Mouse (Mus musculus): ENCODE measurements at regions not wholly inside any gene's neighbourhood (a gene's known extent, or its start where the extent isn't known, plus 50 kb on each side); places are given as distances from the start of the nearest gene placed in this dataset.

- Histone ChIP-seq H3K27me3 (ENCODE audit: insufficient read depth, low read length) (no peaks in the 10 kb centered on the region), H3K4me2 (ENCODE audit: low read depth) (no peak overlapping the region), H3K9me3 (ENCODE audit: low read length) (no peaks in the 10 kb centered on the region), H3K4me3 (ENCODE audit: low read depth, low read length) (no peak overlapping the region), H3K36me3 (ENCODE audit: insufficient read depth) (no peaks in the 10 kb centered on the region), H3K27ac (ENCODE audit: low read depth, low read length) (no peak overlapping the region), H3K4me1 (ENCODE audit: insufficient read depth) (no peaks in the 10 kb centered on the region), H3K9ac (no peak overlapping the region)
- 0 out of 2 replicates have a peak, but pooled peaks have one; percentile 29 for ATAC-seq
- 21% methylated on average over 9 of the region's 9 CpGs for WGBS
- no peak for TF ChIP-seq CTCF (IDR thresholded peaks at IDR 0.05; ENCODE audit: low read depth)
- DNase-seq = peak; percentile 49
Observed at GRCm38 (mm10) chr10:56839006-56839495, 461.9 kb downstream of the Gja1 start.

- Histone ChIP-seq H3K9ac (no peak overlapping the region), H3K27me3 (ENCODE audit: insufficient read depth, low read length) (no peaks in the 10 kb centered on the region), H3K4me2 (ENCODE audit: low read depth) (no peak overlapping the region), H3K4me1 (ENCODE audit: insufficient read depth) (no peaks in the 10 kb centered on the region), H3K9me3 (ENCODE audit: low read length) (no peaks in the 10 kb centered on the region), H3K27ac (ENCODE audit: low read depth, low read length) (no peak overlapping the region), H3K4me3 (ENCODE audit: low read depth, low read length) (no peak overlapping the region), H3K36me3 (ENCODE audit: insufficient read depth) (no peaks in the 10 kb centered on the region)
- peak; percentile 19 for DNase-seq
- TF ChIP-seq CTCF (IDR thresholded peaks at IDR 0.05; ENCODE audit: low read depth) = no peak
- WGBS = 20% methylated on average over 2 of the region's 2 CpGs
- peak; percentile 83 for ATAC-seq
Observed at GRCm38 (mm10) chr10:56839545-56839944, 462.4 kb downstream of the Gja1 start.

GRCm38 (mm10) chr10:56840732-56841131, 463.6 kb downstream of the Gja1 start:
- Histone ChIP-seq H3K9ac (no peak overlapping the region), H3K27ac (ENCODE audit: low read depth, low read length) (no peak overlapping the region), H3K9me3 (ENCODE audit: low read length) (no peaks in the 10 kb centered on the region), H3K27me3 (ENCODE audit: insufficient read depth, low read length) (no peaks in the 10 kb centered on the region), H3K4me2 (ENCODE audit: low read depth) (no peak overlapping the region), H3K4me3 (ENCODE audit: low read depth, low read length) (no peak overlapping the region), H3K36me3 (ENCODE audit: insufficient read depth) (no peaks in the 10 kb centered on the region), H3K4me1 (ENCODE audit: insufficient read depth) (no peaks in the 10 kb centered on the region)
- DNase-seq (no peak), ATAC-seq (no peak)
- WGBS = 69% methylated on average over 5 of the region's 5 CpGs
- no peak; the same call in 1 of the 2 replicates for TF ChIP-seq CTCF (IDR thresholded peaks at IDR 0.05; ENCODE audit: low read depth)

GRCm38 (mm10) chr10:56841486-56841885, 464.4 kb downstream of the Gja1 start:
- Histone ChIP-seq H3K9ac (no peak overlapping the region), H3K36me3 (ENCODE audit: insufficient read depth) (no peaks in the 10 kb centered on the region), H3K4me1 (ENCODE audit: insufficient read depth) (no peaks in the 10 kb centered on the region), H3K27me3 (ENCODE audit: insufficient read depth, low read length) (no peaks in the 10 kb centered on the region), H3K27ac (ENCODE audit: low read depth, low read length) (no peak overlapping the region), H3K4me3 (ENCODE audit: low read depth, low read length) (no peak overlapping the region), H3K9me3 (ENCODE audit: low read length) (no peaks in the 10 kb centered on the region), H3K4me2 (ENCODE audit: low read depth) (no peak overlapping the region)
- no peak for TF ChIP-seq CTCF (IDR thresholded peaks at IDR 0.05; ENCODE audit: low read depth)
- DNase-seq (no peak), ATAC-seq (no peak)
- WGBS = 65% methylated on average over 8 of the region's 8 CpGs

GRCm38 (mm10) chr10:56841973-56842372, 464.8 kb downstream of the Gja1 start:
- no peak for DNase-seq
- no peaks in the 10 kb centered on the region for H3K36me3 ChIP-seq (ENCODE audit: insufficient read depth)
- WGBS = 18% methylated on average over 1 of the region's 1 CpGs
- H3K4me3 ChIP-seq (ENCODE audit: low read depth, low read length) = no peak overlapping the region
- no peak overlapping the region for H3K4me2 ChIP-seq (ENCODE audit: low read depth)
- no peaks in the 10 kb centered on the region for H3K27me3 ChIP-seq (ENCODE audit: insufficient read depth, low read length)
- no peak for TF ChIP-seq CTCF (IDR thresholded peaks at IDR 0.05; ENCODE audit: low read depth)
- H3K9ac ChIP-seq = no peak overlapping the region
- ATAC-seq = no peak
- no peaks in the 10 kb centered on the region for H3K9me3 ChIP-seq (ENCODE audit: low read length)
- H3K27ac ChIP-seq (ENCODE audit: low read depth, low read length) = no peak overlapping the region
- H3K4me1 ChIP-seq (ENCODE audit: insufficient read depth) = no peaks in the 10 kb centered on the region

GRCm38 (mm10) chr10:56852484-56852883, 475.4 kb downstream of the Gja1 start:
- H3K4me1 ChIP-seq (ENCODE audit: insufficient read depth) = no peaks in the 10 kb centered on the region
- ATAC-seq (no peak), DNase-seq (no peak)
- H3K4me3 ChIP-seq (ENCODE audit: low read depth, low read length) = no peak overlapping the region
- no peak overlapping the region for H3K9ac ChIP-seq
- H3K9me3 ChIP-seq (ENCODE audit: low read length) = no peaks in the 10 kb centered on the region
- no peak for TF ChIP-seq CTCF (IDR thresholded peaks at IDR 0.05; ENCODE audit: low read depth)
- H3K4me2 ChIP-seq (ENCODE audit: low read depth) = no peak overlapping the region
- H3K27me3 ChIP-seq (ENCODE audit: insufficient read depth, low read length) = no peaks in the 10 kb centered on the region
- H3K36me3 ChIP-seq (ENCODE audit: insufficient read depth) = no peaks in the 10 kb centered on the region
- whole genome bisulfite sequencing = 84% methylated on average over 2 of the region's 2 CpGs
- no peak overlapping the region for H3K27ac ChIP-seq (ENCODE audit: low read depth, low read length)

GRCm38 (mm10) chr10:56856186-56856585, 479.1 kb downstream of the Gja1 start:
- no peaks in the 10 kb centered on the region for H3K9me3 ChIP-seq (ENCODE audit: low read length)
- no peak for TF ChIP-seq CTCF (IDR thresholded peaks at IDR 0.05; ENCODE audit: low read depth)
- WGBS = 94% methylated on average over 6 of the region's 6 CpGs

More at GRCm38 (mm10) chr10:56856186-56856585, 479.1 kb downstream of the Gja1 start:
- Histone ChIP-seq H3K36me3 (ENCODE audit: insufficient read depth) (no peaks in the 10 kb centered on the region), H3K27me3 (ENCODE audit: insufficient read depth, low read length) (no peaks in the 10 kb centered on the region), H3K4me1 (ENCODE audit: insufficient read depth) (no peaks in the 10 kb centered on the region), H3K4me2 (ENCODE audit: low read depth) (no peak overlapping the region), H3K4me3 (ENCODE audit: low read depth, low read length) (no peak overlapping the region), H3K9ac (no peak overlapping the region), H3K27ac (ENCODE audit: low read depth, low read length) (no peak overlapping the region)
- no peak for DNase-seq
- no peak for ATAC-seq
